Mouse (Mus musculus) lung, adult 2 months (tissue): ENCODE measurements around the gene Ccdc188.

Experiments
- CTCF ChIP-seq: fragments of 200-500 bp; IDR thresholded peaks from 2 replicates; pipeline ENCODE4 v1.5.1; 2011; ENCODE audit warnings: mild to moderate bottlenecking, low read length, control low read depth; ENCODE audit not compliant: insufficient read depth
- POLR2A ChIP-seq: fragments of 200-500 bp; IDR thresholded peaks from 2 replicates; pipeline ENCODE4 v1.6.1; 2011; ENCODE audit warnings: low read depth, mild to moderate bottlenecking, control low read depth, low read length, borderline replicate concordance; ENCODE audit errors: extremely low read depth

GRCm38 (mm10) chr16:18233919-18234670 is 16.4 kb downstream of the Ccdc188 start:
- TF ChIP-seq CTCF: no peak
- TF ChIP-seq POLR2A: no peak
